Mouse (Mus musculus): ENCODE measurements around the gene Cln6.
"Not testable (repeated sequence)": the region's sequence is repeated elsewhere in the genome, so short reads cannot be mapped to it uniquely, and the experiment has no call there.

The Cln6 gene

GRCm38 (mm10) chr9:62829877-62830276 lies 8.7 kb upstream of the Cln6 start:
- DNase-seq, result no peak

DNA sequence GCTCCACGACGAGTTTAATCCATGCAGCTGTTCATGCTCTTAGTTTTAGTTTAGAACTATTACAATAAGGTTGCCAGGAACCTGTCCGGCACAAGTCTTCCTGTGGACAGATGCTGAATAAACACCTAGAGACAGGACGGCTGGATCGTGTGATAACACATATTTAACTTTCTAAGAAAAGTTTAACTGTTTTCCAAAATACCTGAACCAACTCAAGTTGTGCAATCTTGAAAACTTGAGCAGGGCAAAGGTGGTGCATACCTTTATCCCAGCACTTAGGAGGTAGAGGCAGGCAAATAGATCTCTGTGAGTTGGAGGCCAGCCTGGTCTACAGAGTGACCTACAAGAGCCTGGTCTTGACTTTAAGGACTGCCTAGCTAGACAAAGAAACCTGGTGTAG lies 3.7 kb upstream of the Cln6 start:
- DNase-seq, result no peak

DNA sequence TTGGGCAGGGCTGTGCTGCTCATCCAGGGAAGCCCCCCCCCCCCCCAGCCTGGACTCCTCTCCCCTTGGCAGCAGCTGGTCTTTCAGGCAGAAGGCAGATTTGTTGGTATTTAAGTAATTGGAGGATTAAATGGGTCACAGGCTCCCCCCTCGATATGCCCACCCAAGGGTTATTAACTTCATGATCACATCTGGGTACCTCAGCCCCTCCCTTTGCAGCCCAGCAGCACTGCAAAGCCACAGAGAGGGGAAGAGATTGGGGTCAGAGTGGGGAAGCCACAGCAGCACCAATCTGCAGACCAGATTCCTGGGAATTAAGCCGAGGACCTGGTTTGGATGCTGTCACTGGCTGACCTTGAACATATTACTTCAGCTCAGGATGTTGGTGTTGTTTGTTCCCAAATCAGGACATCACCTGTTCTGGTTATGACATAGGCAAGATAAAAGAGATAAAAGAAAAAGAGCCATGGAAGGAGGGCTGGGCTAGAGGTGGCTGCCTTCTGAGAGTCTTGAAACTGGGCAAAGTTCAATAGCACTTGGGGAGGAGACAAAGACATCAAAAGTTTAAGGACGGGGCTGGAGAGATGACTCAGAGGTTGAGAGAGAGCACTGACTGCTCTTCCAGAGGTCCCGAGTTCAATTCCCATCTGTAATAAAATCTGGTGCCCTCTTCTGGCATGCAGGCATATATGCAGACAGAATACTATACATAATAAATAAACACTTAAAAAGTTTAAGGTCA lies 2.7 kb upstream of the Cln6 start:
- DNase-seq, result no peak

DNA sequence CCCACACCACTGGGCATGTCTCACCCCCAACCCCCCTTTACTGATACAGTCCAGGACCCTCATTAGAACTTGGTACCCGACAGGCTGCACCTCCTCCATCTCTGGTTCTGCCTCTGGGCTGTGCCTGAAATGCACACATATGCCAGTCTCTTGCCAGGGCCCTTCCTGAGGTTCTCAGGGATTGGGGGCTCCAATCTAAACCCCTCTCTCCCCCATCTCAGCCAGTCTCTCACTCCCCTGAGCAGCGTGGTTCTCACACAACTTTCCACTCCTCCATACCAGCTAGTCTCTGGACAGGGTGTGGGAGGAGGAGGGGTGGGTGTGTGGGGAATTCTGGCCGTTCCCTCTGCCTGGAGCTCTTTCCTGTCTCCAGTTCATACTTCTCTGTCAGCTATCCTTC lies 974 bp upstream of the Cln6 start:
- no peak for DNase-seq

GRCm38 (mm10) chr9:62838146-62838505 lies 459 bp upstream of the Cln6 start:
- no peak for DNase-seq

- DNase-seq, result no peak
Observed at GRCm38 (mm10) chr9:62839172-62839770, 686 bp downstream of the Cln6 start.

DNA sequence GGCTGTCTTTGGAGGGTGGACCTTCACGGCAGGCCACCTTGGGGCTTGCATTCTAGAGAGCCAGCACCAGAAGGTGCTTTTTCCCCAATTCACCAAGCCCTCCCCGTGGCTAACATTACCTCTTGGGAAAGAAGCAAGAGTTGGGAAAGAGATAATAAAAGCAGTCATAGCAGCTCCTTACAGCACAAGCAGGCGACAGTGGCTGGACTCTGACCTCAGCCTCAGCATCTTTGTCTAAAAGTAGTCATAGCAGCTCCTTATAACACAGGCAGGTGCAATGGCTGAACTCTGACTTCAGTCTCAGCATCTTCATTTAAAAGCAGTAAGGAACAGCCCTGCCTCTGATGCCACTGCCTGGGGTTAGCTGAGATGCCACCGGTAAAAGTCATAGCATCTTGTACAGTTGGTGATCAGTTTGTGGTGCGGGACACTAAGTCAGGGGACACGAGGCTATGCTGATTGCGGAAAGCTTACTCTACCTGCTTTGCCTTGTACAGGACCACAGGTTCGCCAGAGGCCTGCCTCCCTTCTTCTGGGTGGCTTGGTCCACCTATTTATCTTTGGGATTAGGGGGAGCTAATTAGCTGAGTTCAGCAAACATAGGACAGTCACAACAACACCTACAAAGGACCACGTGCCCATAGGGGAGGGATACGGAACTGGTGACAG lies 4.9 kb downstream of the Cln6 start:
- DNase-seq, result no peak

- DNase-seq, result no peak
Observed at GRCm38 (mm10) chr9:62844461-62844860, 5.9 kb downstream of the Cln6 start.

DNA sequence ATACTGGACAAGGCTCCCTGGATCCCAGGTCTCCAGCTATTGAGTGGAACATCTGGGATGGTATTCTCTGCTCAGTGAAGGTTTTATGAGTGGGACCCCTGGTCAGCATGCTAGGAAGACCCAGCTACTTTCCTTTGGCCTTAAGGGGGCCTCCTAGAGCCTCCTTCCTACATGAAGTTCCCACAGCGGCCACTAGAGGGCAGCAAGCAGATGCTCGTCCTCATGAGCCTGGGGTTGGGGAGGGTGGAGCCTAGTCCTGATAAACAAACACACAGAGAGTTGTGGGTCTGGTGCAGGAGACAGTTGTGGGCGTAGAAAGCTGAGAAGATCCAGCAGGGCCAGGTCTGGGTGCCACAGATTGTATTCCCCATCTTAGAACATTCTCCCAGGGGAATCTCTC lies 9.1 kb downstream of the Cln6 start:
- DNase-seq, result peak; percentile 58 to 84

- no peak for DNase-seq
Observed at GRCm38 (mm10) chr9:62848641-62849040, 10.1 kb downstream of the Cln6 start.

DNA sequence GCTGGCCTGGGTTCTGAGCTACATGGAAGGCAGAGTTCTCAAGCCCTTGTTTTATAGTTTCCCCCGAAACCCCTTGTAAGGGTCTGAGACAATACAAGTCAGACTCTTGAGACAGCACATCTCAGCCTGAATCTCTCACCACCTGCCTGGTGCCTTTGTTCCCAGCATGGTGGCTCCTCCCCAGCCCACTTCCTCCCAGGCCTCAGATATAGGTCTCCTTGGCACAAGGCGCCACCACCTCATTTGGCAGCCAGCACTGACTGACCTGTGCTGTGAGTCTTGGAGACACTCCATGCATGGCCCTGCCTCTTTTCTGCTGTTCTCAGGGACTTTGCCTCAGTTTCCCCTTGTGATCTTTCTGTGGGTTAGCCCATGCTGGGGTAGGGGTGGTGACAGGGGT lies 13.0 kb downstream of the Cln6 start:
- no peak for DNase-seq

GRCm38 (mm10) chr9:62854483-62854882 lies 15.9 kb downstream of the Cln6 start:
- DNase-seq, result no peak

- no peak for DNase-seq
Observed at GRCm38 (mm10) chr9:62857216-62857615, 18.6 kb downstream of the Cln6 start.

GRCm38 (mm10) chr9:62857719-62858261 lies 19.2 kb downstream of the Cln6 start, which contains the start of gene Calml4:
Gene Calml4 (plus strand): TSS chr9:62858080.
- DNase-seq, result no peak

DNA sequence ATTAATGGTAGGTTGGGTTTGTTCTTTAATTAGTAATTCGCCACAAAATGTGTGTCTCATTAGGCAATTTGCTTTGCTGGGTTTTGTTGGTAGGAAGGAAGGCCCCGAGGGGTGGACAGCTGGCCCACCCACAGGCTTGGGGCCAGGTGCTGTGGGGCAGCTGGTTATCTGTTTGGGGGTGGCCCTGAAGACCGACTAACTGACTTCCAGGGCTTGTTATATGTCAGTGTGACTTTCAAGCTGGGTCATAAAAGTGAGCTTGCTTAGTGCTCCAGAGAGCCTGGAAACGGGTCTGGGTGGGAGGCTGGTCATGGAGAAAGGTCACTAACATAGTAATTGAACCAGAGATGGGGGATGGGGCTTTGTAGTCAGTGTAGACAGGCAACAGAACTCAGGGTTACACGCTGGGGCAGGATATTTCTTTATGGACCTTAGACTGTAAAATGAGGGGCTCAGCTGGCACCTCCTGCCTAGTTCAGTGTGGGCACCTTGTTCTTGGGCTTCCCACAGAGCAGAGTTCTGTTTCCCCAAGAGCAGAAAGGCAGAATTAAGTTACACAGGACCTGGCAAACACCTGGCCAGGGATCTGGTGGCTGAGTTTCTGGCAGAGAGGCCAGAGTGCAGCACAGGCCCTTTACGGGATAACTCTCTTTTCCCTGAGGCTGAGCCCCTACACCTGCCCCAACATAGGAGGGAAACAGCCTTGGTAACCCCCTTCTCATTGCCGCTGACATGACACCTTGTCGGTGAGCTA lies 19.9 kb downstream of the Cln6 start:
- DNase-seq, result no peak

GRCm38 (mm10) chr9:62860102-62860501 lies 21.5 kb downstream of the Cln6 start:
- DNase-seq, result not testable (repeated sequence)

GRCm38 (mm10) chr9:62860866-62861265 lies 22.3 kb downstream of the Cln6 start:
- DNase-seq, result no peak

- DNase-seq, result not testable (repeated sequence)
Observed at GRCm38 (mm10) chr9:62869236-62869635, 30.7 kb downstream of the Cln6 start.

DNA sequence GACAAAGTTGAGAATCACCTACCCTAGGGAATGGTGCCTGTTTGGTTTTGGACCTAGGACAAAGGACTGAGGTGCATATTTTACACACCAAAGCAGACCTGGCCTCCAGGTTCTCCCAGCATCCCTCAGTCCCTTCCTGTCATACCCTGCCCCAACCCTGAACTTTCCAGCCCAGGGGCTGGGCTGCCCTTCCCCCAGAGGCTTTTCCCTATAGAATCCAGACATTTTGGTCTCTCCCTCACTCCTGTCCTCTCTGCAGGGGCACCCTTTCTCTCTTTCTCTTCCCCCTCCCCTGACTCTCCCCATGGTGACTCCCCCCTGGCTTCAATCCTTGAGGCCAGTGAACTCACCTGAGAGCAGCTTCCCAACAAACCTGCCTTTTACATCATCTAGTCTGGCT lies 32.1 kb downstream of the Cln6 start:
- no peak for DNase-seq

DNA sequence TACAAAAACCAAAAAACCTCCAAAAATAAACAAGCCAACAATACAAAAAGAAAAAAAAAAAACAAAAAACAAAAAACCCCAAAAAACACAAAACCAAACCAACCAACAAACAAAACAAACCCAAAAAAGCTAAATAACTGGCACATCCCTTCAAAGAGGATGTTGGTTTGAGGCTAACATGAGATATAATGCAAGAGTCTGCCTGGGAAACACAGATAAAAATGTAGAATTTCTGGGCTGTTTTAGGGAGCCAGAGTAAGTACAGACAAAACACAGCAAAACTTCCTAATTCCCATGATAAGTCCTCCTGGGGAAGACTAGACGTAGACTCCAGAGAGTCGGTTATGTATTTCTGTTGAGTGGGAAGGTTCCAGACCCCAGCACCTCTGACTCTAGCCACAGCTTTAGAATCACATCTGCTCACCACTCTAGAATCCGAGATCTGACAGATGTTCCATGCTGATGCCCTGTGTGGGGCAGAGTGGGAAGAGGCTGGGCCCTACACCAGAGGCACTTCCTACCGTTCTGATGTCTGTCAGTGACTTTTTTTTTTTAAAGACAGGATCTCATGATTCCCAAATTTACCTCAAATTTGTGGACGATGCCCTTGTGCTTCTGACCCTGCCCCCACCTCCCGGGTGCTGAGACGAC lies 38.5 kb downstream of the Cln6 start:
- no peak for DNase-seq

DNA sequence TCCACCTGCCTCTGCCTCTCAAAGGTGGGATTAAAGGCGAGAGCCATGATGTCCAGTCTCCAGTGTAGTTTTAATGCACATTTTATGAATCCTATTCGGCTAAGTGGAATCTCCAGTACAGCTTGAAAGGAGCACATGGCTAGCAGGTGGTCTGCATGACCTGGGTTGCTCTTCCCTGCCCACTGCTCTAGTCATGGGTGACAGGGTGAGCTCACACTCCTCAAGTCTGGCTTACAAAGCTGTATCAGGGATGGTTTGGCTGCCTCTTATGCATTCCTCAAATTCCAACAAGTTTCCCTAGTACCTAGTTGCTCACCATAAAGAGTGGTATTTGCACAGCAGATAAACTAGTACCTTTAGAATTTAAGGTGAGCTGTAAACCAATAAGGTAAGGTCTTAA lies 39.2 kb downstream of the Cln6 start:
- DNase-seq, result no peak

DNA sequence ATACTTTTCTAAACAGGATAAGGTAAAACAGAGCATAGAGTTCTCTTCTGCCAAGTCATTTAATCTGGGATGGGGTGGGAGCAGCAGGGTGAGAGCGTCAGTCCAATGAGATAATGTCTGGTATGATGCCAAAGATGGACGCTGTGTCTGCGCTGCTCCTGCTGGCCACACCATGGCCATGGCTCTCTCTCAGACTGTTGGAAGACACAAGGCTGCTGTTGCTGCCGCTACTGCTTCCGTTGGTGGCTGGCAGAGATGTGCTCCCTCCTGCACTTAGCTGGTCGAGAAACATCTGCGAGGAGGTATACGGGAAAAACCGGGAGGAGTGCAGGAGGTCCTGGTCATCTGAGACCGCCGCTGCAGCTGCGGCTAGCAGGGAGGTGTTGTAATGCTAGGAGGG lies 43.3 kb downstream of the Cln6 start:
- no peak for DNase-seq

- no peak for DNase-seq
Observed at GRCm38 (mm10) chr9:62894486-62894885, 55.9 kb downstream of the Cln6 start.

Data from spleen, adult 18-20 months (tissue).